In the genomic region with DNA sequence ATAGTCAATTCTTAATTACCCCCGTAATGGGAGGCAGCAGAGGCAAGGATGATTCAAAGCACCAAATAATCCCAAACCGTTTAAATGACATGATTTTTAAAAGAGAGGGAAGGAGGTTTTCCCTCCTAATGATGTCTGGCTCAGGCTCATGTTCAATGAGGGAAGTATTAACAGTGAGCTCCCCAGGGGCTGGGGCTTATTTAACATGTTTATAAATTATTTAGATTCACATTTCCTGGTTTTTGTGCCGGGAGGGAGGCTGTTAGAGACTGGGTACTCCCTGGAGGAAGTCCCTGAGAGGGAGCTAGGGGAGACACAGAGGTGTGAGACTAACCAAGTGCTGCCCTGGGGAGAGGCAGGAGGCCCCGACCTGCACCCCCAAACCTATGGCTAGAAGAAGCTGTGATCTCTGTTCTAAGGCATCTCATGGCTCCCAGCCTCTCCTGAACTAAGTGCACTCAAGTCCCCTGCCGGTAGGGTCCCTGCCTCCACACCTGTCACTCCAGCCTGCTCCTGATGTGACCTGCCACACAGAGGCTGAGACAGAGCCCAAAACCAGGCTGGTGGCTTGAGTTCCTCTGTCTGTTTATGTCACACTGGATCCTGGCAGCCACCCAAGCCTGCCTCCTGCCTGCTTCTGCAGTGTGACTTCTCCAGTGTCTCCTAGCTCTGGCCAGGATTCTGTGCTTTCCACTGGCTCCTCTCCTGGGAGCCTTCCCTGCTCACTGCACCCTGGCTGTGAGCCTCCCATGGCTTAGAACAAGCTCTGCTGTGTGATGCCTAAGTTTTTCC, we compare ENCODE assay signal across 9 mouse cellular contexts. TPM values are rescaled to one million over a fixed set of nuclear protein-coding genes. Genes with fewer than 3 reads are reported as not detected.
A peak's percentile ranks its signal among the peaks of the same experiment; 100 is the strongest.
DNase-seq lines count a peak whose midpoint lies in the region; ATAC-seq lines count a peak whose summit lies in the region.
"Had no signal": no experiment of that assay in that cellular context is flagged by ENCODE, and none has a peak within 500 bp of the region (broad histone marks: within the 10 kb centered on the region; RNA-seq: fewer than 3 reads in every experiment).

No protein-coding gene starts in this region.

- H3K9ac ChIP-seq in heart, embryonic 12.5 days: no peak overlapping the region
- H3K9ac ChIP-seq in forebrain, embryonic 16.5 days (replicated peaks; ENCODE audit: low read depth, low read length): no peak overlapping the region
- no peak overlapping the region for H3K9ac ChIP-seq in limb, embryonic 15.5 days

- H3K9me3 ChIP-seq in heart, embryonic 12.5 days (replicated peaks): peaks cover 4% of the 10 kb centered on the region
- H3K9me3 ChIP-seq in forebrain, embryonic 16.5 days (ENCODE audit: control insufficient read depth, low read length): no peaks in the 10 kb centered on the region
- no peaks in the 10 kb centered on the region for H3K9me3 ChIP-seq in limb, embryonic 15.5 days

- no peak overlapping the region for H3K4me3 ChIP-seq in heart, embryonic 12.5 days
- H3K4me3 ChIP-seq in forebrain, embryonic 16.5 days (replicated peaks; ENCODE audit: low read length): no peak overlapping the region
- no peak overlapping the region for H3K4me3 ChIP-seq in limb, embryonic 15.5 days

- DNase-seq in heart, adult 18-20 months: peak; percentile 41 to 64
- peak; percentile 65 for DNase-seq in adipocyte (ENCODE audit: low spot score)
- peak; percentile 70 for DNase-seq in retina, postnatal 1 day
- DNase-seq in layer of hippocampus, postnatal 36 days: no peak
- DNase-seq in left cerebral cortex, postnatal 36 days (ENCODE audit: low spot score in 2 of 2): no peak

- no peak overlapping the region for H3K4me2 ChIP-seq in heart, embryonic 12.5 days
- H3K4me2 ChIP-seq in forebrain, embryonic 16.5 days (ENCODE audit: low read length): no peak overlapping the region
- H3K4me2 ChIP-seq in limb, embryonic 15.5 days: no peak overlapping the region

- H3K27ac ChIP-seq in heart, embryonic 12.5 days (ENCODE audit: poor library complexity, severe bottlenecking): no peak overlapping the region
- H3K27ac ChIP-seq in forebrain, embryonic 16.5 days (ENCODE audit: low read length): peak overlapping the region; percentile 68
- no peak overlapping the region for H3K27ac ChIP-seq in limb, embryonic 15.5 days

- H3K27me3 ChIP-seq in heart, embryonic 12.5 days (replicated peaks): peaks cover 43% of the 10 kb centered on the region
- H3K27me3 ChIP-seq in forebrain, embryonic 16.5 days (replicated peaks; ENCODE audit: control insufficient read depth, insufficient read depth, low read length): no peaks in the 10 kb centered on the region
- no peaks in the 10 kb centered on the region for H3K27me3 ChIP-seq in limb, embryonic 15.5 days

- H3K36me3 ChIP-seq in heart, embryonic 12.5 days: no peaks in the 10 kb centered on the region
- no peaks in the 10 kb centered on the region for H3K36me3 ChIP-seq in forebrain, embryonic 16.5 days (ENCODE audit: control insufficient read depth, insufficient read depth)
- no peaks in the 10 kb centered on the region for H3K36me3 ChIP-seq in limb, embryonic 15.5 days

- WGBS in heart, embryonic 12.5 days: 27% methylated on average over 5 of the region's 5 CpGs
- WGBS in forebrain, embryonic 16.5 days: 8% methylated on average over 5 of the region's 5 CpGs
- 9% methylated on average over 5 of the region's 5 CpGs for WGBS in limb, embryonic 15.5 days

- intact Hi-C loops in left cerebral cortex, postnatal 36 days (cut with DNase I): loop anchor here (5.0 kb wide), 1 partner anchor 50 kb away; the partner anchor contains the start of gene Sema5b

- peaks cover 35% of the 10 kb centered on the region for H3K4me1 ChIP-seq in heart, embryonic 12.5 days (replicated peaks)
- peaks cover 69% of the 10 kb centered on the region for H3K4me1 ChIP-seq in forebrain, embryonic 16.5 days (replicated peaks; ENCODE audit: control insufficient read depth, insufficient read depth, low read length)
- H3K4me1 ChIP-seq in limb, embryonic 15.5 days: peaks cover 46% of the 10 kb centered on the region

- no peak for ATAC-seq in heart, embryonic 12.5 days (ENCODE audit: insufficient number of reproducible peaks, low FRiP score)
- peak; percentile 42 for ATAC-seq in forebrain, embryonic 16.5 days
- ATAC-seq in limb, embryonic 15.5 days (ENCODE audit: insufficient number of reproducible peaks, low FRiP score, low TSS enrichment, low read depth): peak; percentile 28; the same call in 1 of the 2 replicates

RNA-seq across cellular contexts. Expression of gene Sema5b, which starts 51.5 kb away (rescaled TPM):
- 1 to 10 TPM; 3.2 to 3.8 TPM for total RNA-seq in heart, adult 18-20 months (2021)
- 2.7 and 3.2 TPM in 2 replicates for polyA plus RNA-seq in heart, embryonic 12.5 days (2016; fragmentation: Nextera tagmentation; extraction: Ambion mirVana)
- 22.3 and 30.1 TPM in 2 replicates for polyA plus RNA-seq in forebrain, embryonic 16.5 days (2015; fragmentation: Nextera tagmentation; extraction: Ambion mirVana)
- 4.5 and 5.0 TPM in 2 replicates for polyA plus RNA-seq in limb, embryonic 15.5 days (2015; fragmentation: Nextera tagmentation; extraction: Ambion mirVana)
- 10 to 100 TPM; 15.5 to 18.8 TPM for total RNA-seq in layer of hippocampus, postnatal 36 days (2021)
- 10 to 100 TPM; 12.7 to 20.4 TPM for total RNA-seq in left cerebral cortex, postnatal 36 days (2021)
- total RNA-seq: common myeloid progenitor, adult 5-6 weeks had no signal

Comparison
In these comparisons a context has a peak if more than half of its experiments do, and no peak if none do; other contexts are left out.
1. DNase-seq: peak in heart, adult 18-20 months (2 of 2), adipocyte (single experiment) and retina, postnatal 1 day (single experiment); none in layer of hippocampus, postnatal 36 days (0 of 2) and left cerebral cortex, postnatal 36 days (0 of 2).